Mouse (Mus musculus) G1E (cell line): ENCODE results near the gene Vmn1r65.
"Not testable (repeated sequence)": the region's sequence is repeated elsewhere in the genome, so short reads cannot be mapped to it uniquely, and the experiment has no call there.

Source experiments
- CTCF ChIP-seq: IDR thresholded peaks from 2 replicates; pipeline ENCODE4 v1.5.1; 2012; ENCODE audit warnings: low read depth, low read length, inconsistent platforms, mixed read lengths
- GATA1 ChIP-seq: IDR thresholded peaks from 2 replicates; pipeline ENCODE4 v1.6.1; 2012; ENCODE audit warnings: borderline replicate concordance, low read length, inconsistent platforms, mixed read lengths

GRCm38 (mm10) chr7:5982426-5982825 lies 28.4 kb downstream of the Vmn1r65 start:
- not testable (repeated sequence) for TF ChIP-seq CTCF, GATA1
